Mouse (Mus musculus) left cerebral cortex, postnatal 36 days (tissue): ENCODE measurements around the gene Ammecr1. TPM values are rescaled to one million over a fixed set of nuclear protein-coding genes. Genes with fewer than 3 reads are reported as not detected.

Experiments used
- DNase-seq, 2 experiments: peaks; one replicate each; pipeline ENCODE4 v3.0.0; 2021 to 2022; ENCODE audit warnings: low spot score in 2 of 2, mixed read lengths in 1 of 2
- intact Hi-C: fragments of 180-260 bp; cut with DNase I; formaldehyde crosslinking; loops from one replicate; pipeline ENCODE4 v1.15.1; 2025
- total RNA-seq, 2 experiments: library from RNA; stranded (reverse); gene quantifications; 2 replicates each; pipeline ENCODE4 v1.2.3; 2021

The Ammecr1 gene
- total RNA-seq = 1 to 10 TPM; 2.4 to 3.3 TPM

DNA sequence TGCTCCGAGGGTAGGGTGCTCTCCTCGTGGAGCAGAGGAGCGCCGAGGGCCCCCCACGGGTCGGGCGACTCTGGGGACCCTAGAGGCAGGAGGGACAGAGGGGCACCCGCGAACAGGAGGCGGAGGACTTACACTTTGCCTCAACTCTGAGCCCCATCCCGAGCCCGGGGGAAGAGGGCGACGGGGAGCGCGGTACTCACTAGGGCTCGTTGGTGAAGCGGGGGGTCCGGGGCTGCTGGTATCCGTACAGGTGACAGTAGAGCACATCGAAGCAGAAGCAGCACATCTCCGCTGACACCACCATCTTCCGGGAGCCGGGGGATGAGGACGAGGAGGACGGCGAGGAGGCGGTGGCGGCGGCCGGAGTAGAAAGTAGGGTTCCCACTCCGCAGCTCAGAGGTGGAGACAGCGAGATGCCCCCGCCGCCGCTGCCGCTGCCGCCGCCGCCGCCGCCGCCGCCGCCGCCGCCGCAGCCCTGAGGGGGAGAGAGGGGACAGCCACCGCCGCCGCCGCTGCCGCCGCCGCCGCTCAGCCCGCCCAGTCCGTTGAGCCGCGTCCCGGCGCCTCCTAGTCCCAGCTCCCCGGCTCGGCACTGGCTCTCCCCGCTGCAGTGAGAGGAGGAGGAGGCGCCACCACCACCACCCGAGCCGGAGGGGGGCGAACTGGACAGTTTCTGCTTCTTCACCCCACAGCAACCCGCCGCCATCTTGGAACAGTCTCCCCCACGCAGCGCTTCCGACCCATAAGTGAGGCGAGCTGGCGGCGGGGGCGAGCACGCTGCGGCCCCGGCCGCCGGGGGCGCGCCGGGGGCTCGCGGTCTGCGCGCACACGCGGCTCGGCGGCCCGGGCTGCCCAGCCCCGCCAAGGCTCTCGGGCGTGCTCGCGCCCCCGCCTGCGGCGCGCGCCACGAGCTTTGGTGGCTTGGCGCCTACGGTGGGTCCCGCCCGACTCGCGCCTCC is at the start of gene Ammecr1:
Gene Ammecr1, minus strand, starts transcription at position 721 of the 959 bp plus-strand sequence.
- intact Hi-C loops = loop anchor here (10.0 kb wide), 1 partner anchor 141 kb away; no protein-coding TSS in a partner anchor
- peak; percentile 60 to 72 for DNase-seq

DNA sequence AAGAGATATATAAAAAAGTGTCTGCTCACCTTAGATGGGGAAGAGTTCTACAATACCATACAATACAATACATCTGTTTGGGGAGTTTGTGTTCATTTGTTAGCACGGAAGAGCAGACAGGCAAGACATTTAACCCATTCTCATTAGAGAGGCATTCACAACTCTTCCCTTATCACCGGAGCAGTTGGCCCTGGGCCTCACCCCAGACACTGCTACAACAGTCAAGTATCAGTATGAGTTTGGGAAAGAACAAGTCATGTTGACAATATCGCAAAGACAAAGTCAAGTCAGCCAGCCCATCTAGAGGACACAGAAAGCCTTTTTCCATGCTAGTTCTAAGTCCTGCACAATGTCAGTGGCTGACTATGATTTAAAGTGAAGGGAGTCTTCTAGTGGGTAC is 47.6 kb upstream of the Ammecr1 start:
- intact Hi-C loops = no loop called here
- no peak for DNase-seq

DNA sequence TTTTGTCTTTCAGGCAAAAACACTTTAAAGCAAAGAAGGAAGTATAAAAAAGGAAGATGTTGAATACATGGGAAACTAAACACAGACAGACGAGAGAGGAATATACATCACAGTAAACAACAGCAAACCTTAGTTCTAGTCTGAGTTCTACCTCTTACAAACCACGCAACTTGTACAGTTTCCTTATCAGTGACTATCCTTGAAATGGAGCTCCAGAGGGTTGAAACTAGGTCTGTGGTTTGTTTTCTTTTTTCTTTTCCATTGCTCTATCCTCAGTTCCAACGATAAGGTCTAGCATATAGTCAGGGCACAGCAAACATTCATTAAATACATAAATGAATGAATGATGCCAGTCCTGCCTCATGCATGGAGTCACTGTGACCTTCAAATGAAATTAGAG is 45.8 kb upstream of the Ammecr1 start:
- intact Hi-C loops = no loop called here
- DNase-seq = no peak

DNA sequence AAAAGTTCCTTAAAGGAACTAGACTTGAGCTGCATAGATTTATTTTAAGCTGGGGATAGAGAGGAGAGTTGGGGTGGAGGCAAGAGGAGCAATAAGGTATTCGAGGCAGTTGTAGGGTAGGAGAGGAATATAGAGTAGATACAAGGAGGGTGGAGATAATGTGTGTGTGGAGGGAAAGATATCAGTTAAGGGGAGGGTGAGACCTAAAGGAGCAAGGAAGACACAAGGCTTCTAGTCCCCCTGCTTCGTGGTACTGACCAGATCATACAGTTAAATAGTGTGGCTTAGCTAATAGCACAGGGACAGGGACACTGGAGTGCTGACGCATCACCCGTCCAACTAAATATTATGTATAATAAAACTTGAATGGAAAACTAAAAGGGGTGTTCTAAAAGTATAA is 45.3 kb upstream of the Ammecr1 start:
- no peak for DNase-seq
- intact Hi-C loops = no loop called here

DNA sequence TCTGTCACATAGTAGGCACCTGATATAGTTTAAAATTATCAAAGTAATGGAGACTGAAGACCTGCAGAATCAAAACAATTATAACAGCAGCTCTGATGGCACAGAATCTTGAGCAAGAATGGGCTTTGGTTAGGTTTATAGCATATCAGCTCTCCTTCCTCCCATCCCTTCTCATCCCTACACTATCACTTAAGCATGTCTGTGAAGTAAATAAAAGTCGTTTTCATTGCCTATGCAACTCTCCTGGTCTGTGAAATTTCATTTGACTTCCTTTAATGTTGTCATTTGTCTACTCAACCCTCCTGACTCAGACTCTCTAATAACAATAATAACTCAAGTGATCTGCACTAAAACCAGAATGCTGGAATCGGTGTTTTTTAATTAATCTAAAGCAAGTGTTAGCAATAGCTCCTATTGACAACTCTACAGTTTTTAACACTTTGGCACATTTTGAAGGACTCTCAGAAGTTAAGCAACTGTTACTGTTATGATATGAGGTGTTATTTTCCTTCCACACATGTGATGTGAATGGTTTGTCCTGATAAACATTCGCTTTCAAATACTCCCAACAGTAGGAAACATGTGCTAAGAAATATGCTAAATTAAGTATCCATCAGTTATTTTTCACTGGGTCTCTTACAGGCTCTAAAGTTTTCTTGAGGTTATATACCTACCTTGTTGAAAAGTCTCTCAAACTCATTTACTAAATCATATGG is 37.8 kb upstream of the Ammecr1 start:
- no peak for DNase-seq
- intact Hi-C loops = no loop called here

DNA sequence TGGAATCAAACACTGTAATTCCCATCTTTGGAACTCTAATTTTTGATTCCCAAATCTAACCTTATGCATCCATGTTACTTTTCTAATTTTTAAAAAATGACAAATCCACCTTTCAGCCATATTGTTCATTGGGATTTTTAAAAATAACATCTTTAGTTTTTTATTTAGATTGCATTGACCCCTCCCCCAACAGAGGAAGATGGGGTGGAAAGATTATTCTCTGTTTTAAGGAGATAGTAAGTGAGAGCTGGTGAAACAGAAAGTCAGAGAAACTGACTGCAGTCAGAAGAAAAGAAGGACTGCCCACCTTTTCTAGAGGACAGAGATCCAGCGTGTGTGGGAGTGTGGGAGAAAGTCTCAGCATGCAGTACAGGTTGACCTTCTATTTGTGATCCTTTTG is 30.7 kb upstream of the Ammecr1 start:
- intact Hi-C loops = no loop called here
- DNase-seq = no peak

DNA sequence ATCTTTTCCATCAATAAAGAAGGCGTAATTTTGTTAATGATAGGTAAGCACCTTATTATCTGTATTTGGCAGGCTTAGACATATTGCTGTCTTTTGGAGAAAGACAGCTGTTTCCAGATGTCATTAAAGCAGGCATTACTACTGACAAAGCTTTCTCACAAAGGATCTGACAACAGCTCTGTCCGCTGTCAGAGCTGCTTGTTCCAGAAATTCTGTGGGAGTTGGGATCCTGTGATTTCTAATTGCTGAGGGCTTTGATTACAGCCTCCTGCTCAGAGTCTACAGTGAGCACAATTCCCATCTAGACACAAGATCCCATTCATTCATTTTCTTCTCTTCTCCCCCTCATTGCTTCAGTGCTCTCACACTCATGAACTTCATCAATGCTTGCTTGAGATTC is 28.0 kb upstream of the Ammecr1 start:
- intact Hi-C loops = no loop called here

DNA sequence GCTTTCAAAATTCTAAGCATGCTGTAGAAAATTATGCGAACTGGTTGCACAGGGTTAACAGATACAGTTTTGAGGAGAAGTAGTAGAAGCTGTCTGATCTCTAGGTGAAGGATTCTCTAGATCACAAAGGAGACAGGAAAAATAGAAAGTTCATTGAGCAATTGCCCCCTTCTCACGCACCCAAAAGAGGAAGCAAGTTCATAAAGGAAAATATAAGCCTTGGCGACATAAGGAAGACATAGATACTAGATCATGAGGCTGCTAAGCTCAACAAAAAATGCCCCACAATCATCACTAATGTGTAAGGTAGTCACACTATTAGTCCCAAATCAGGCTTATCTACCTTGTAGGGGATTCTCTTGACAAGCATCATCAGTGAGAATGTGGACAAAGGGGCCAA is 17.6 kb upstream of the Ammecr1 start:
- intact Hi-C loops = no loop called here
- no peak for DNase-seq

More for the DNA sequence above, 28.0 kb upstream of the Ammecr1 start:
- DNase-seq = no peak

DNA sequence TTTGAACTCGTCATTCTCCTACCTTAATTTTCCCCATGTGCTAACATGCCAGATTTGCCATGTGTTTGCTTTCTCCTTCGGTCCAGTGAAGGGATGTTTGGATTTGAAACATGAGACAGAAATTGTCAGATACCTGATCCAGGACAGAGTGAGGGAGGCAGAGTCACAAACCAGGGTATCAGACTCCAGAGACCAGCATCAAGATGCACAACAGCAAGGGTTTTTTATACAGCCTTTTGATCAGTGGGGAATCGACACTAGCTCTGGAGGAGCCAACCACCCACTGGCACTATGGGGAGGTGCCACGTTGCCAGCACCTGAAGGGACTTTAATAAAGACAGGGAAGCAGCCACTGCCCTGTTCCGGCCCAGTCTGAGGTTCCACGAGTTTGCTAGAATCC is 17.1 kb upstream of the Ammecr1 start:
- no peak for DNase-seq
- intact Hi-C loops = no loop called here

DNA sequence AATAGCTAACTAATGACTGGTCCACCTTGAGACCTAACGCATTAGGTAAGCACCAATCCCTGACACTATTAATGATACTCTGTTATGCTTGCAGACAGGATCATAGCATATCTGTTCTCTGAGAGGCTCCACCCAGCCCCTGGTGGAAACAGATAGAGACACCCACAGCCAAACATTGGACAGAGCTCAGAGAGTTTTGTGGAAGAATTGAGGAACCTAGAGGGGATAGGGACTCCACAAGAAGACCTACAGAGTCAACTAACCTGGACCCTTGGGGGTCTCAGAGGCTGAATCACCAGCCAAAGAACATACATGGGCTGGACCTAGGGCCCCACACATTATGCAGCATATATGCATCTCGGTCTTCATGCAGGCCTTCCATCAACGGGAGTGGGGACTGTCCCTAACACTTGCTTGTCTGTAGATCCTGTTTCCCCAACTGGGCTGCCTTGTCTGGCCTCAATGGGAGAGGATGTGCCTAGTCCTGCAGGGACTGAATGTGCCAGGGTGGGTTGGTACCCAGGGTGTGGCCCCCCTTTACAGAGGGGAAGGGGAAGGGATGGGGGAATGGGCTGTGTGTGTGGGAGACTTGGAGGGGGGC is 15.1 kb upstream of the Ammecr1 start:
- intact Hi-C loops = no loop called here
- DNase-seq = no peak

DNA sequence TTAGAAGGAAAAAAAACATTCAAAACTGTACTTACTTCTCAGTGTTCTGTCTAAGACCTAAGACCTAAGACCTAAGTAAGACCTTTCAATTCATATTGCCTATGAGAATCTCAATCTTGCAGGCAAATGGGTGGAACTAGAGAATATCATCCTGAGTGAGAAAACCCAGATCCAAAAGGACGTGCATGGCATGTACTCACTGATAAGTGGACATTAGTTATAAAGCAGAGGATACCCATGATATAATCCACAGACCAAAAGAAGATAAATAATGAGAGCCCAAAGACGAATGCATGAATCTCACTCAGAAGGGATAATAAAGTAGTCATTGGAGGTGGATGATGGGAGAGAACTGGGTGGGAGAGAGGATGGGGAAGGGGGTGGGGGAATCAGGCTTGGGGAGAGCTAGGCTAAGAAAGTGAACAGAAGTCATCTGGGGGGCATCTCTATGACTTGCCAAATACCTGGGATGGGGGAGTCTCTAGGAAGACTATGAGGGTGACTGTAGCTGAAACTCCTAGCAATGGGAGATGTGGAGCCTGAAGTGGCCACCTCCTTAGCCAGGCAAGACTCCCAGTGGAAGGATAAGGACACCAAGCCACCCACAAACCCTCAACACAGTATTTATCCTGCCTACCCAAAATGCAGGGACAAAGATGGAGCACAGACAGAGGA is 14.5 kb upstream of the Ammecr1 start:
- intact Hi-C loops = no loop called here
- no peak for DNase-seq

DNA sequence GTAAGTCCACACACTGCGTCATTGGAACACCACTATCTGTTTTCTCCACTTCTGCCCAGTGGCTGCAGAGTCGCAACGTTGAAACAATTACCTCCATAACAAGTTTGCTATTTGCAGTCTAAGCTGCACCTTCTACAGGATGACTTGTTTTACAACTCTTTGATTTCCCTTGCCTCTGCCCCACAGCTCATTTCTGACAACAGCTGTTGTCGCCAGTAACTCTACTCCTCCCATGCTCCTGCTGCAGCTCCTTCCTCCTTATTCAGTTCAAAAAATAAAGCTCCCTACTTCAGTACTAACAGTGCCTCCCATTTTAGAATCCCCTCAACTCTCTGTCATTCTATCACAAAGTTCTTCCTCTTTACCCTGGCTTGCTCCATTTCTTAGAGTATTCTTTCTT is 12.7 kb upstream of the Ammecr1 start:
- no peak for DNase-seq
- intact Hi-C loops = no loop called here

DNA sequence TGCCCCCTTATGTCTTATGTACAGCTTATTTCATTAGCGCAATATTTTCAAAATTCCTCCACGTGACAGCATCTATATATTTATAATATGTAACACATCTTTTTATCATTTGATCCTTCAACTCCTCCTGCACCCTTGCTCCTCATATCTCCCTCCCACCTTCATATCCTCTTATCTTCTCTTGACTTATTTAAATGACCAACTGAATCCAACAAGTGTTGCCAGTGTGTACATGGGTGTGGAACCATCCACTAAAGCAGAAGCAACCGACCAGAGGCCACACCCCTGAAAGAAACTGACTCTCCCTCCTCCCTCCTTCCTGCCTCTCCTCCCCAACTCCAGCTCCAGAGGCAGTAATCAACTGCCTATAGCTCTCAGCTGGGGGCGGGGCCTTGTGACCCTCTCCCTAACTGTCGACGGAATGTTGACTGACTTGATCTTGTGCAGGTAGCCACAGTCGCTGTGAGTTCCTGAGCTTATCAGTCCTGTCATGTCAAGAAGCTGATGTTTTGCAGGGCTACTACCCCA is 6.0 kb upstream of the Ammecr1 start:
- DNase-seq = no peak
- intact Hi-C loops = no loop called here

DNA sequence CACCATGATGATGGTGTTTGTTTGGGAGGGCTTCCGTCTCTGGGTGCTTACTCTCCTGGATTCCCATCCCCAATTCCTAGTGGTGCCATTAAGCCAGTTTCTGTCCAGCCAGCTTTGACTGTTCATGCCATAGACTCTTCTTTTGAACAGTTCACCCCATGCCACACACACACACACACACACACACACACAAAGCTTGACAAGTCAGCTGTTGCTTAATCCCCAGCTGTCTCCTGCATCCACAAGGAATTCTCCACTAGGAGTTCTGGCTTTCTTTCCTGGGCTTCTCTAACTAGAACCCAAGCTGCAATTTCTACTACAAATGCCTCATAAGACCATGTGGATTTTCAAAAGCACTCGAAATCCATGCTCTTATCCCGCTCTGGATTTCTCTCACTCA is 5.2 kb upstream of the Ammecr1 start:
- intact Hi-C loops = no loop called here
- no peak for DNase-seq

DNA sequence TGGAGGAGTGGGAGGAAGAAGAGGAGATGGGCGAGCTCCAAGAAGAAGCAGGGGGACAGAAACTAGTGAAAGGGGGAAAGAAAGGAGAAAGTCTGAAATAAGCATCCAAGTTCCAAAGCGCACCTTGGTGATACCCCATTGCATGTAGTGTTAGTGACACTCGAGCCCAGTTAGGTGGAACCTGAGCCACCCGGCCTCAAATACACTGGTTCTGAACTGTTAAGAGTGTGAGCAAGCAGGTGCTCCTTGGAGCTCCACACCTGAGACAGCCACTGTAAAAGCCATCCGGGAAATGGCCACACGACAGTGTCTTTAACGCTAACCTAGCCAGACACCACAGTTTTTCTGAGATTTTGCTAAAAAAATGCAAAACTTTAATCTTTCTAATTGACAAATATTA is 539 bp upstream of the Ammecr1 start:
- intact Hi-C loops = loop anchor here (10.0 kb wide), 1 partner anchor 142 kb away; no protein-coding TSS in a partner anchor
- peak in 1 of 2 experiments; percentile 3 for DNase-seq

DNA sequence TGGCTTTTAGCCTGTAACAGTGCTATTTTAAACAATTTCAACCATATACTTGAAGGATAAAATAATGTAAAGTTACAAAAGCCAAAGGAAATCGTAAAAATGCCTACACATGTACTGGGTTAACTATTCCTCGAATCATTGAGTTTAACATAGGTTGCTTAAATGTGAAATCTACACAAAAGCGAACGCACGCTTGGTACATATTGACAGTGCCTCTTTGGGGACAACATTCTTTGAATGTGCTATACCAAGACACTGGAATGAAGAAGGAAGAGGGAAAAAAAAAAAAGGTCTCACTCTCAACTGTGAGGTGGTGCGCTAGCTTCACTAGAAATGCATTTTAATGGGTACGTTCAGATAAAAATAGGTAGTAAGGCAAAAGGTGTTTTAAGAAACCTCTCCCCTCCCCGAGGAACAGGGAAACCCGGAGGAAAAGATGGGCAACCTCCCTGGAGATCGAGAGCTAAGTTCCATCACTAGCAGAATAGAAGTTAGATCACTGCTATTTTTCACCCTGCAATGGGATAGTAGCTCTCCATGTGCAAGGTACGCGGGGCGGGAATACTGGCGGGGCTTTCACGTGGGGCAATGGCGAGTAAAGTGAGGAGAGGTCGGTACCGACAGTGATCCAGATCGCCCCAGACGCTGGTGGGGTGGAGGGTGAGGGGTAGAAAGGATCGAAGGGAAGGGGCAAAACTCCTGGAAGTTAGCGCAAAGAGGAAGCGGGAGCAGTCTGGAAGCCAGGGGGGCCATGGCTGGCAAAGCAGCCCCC is 1.1 kb downstream of the Ammecr1 start:
- intact Hi-C loops = loop anchor here (10.0 kb wide), 1 partner anchor 141 kb away; no protein-coding TSS in a partner anchor
- DNase-seq = peak; percentile 3 to 10

DNA sequence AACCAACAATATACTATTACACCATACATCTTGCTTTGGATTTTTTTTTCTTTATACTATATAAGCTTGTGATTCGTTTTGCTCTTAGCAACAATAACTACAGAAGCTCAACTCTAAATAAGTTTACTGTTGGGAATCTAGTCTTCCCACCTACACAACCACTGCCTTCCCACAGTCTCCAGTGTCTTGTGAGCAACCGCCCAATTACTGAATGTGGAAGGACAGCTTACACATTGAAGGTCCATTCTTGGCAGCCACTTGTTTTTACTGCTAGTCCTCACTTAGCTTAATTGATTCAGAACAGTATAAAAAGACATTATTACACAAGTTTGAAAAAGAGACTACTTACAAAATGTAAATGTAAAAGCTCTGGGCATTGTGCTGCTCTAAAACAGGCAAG is 6.1 kb downstream of the Ammecr1 start:
- intact Hi-C loops = loop anchor here (10.0 kb wide), 1 partner anchor 136 kb away; no protein-coding TSS in a partner anchor
- no peak for DNase-seq

DNA sequence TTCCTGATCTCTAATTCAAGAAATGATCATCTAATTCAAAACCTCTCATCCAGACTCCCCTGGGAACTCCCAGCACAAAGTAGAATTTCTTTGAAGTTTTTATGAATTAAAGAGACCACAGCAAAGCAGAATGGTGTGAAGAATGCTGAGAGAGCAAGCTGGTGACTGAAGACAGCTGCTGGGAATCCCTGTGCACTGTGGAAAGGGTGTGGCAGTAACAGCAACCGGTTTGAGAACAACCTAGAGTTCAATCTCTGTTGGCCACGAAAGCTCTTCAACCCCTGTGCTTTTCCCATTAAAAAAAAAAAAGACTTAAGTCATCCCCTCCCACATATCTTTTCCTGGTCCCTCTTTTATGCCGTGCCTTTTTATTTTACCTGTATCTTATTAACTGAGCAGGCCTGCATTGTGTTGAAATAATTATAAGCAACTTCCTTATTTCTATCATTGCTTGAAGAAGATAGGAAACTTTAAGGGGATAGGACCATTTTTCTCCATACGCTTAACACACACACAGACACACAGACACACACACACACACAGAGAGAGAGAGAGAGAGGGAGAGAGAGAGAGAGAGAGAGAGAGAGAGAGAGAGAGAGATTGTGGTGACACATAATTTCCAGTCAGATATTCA is 6.7 kb downstream of the Ammecr1 start:
- intact Hi-C loops = loop anchor here (10.0 kb wide), 1 partner anchor 135 kb away; no protein-coding TSS in a partner anchor
- no peak for DNase-seq
